Mouse (Mus musculus): ENCODE results near the gene Rnf123. TPM values are rescaled to one million over a fixed set of nuclear protein-coding genes. Genes with fewer than 3 reads are reported as not detected.

Rnf123 gene
- polyA plus RNA-seq (2014; fragmentation: Illumina TruSeq; extraction: RNeasy Lipid Tissue Mini Kit (QIAGEN cat#74804)) = 0.43 TPM

GRCm38 (mm10) chr9:108082988-108083431 lies at the start of gene Rnf123:
TSS of gene Rnf123 (minus strand) at chr9:108083346.

GRCm38 (mm10) chr9:108094184-108094941 lies 11.2 kb upstream of the Rnf123 start, which contains the start of gene Apeh:
TSS of gene Apeh (minus strand) at chr9:108094606.

GRCm38 (mm10) chr9:108080168-108080567 lies 3.0 kb downstream of the Rnf123 start, which contains the start of gene Mst1:
TSS of gene Mst1 (plus strand) at chr9:108080436.

DNA sequence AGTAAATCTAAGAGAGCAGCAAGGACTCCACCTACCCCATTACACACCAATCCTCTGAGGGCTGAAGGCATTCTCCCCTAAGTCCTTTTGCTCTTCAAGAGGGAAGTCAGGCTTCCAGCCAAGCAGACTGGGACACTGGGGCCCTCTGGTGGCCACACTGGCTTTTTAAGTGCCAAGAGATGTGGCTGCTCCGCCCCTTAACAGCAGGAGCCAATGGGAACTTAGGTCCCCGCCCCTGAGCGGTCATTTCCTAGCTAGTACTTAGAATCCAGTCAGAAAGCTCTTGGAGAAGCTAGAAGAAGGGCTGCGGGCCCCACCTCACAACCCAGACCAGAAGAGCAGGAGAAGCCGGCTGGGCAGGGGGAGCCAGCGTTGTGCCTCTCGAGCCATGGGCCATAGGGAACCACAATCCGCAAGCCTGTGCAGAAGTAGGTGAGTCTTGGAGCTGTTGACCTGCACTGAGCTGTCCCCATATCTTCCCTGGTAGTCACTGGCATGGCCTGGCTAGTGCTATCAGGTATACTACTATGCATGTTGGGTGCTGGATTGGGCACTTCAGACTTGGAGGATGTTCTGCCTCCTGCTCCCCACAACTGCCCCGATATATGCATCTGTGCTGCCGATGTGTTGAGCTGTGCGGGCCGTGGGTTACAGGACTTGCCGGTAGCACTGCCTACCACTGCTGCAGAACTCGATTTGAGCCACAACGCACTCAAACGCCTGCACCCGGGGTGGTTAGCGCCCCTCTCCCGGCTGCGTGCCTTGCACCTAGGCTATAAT lies 30.1 kb downstream of the Rnf123 start, which contains the start of gene Amigo3:
TSS of gene Amigo3 (plus strand) at position 275 of the 780 bp plus-strand sequence.

DNA sequence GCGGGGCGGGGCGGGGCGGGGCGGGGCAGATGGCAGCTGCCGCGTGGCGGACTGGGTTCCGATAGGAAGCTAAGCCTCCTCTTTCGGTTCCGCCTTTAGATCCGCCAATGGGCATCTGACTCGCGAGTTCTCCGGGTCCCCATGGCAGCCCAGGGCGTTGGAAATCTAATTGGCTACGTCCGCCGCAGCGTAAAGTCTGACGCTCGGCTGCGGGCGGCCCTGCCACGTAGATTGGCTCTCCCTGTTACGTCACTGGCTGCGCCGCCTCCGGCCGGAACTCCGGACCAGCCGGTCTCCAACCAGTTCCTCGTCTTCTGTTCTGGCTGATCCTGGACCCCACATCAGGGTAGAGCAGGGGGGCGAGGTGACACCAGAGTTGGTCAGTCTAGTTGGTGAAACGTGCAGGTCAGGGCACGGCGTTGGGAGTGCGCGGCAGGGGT lies 34.1 kb downstream of the Rnf123 start, which contains the start of gene Gmppb:
TSS of gene Gmppb (plus strand) at position 227 of the 440 bp plus-strand sequence.

DNA sequence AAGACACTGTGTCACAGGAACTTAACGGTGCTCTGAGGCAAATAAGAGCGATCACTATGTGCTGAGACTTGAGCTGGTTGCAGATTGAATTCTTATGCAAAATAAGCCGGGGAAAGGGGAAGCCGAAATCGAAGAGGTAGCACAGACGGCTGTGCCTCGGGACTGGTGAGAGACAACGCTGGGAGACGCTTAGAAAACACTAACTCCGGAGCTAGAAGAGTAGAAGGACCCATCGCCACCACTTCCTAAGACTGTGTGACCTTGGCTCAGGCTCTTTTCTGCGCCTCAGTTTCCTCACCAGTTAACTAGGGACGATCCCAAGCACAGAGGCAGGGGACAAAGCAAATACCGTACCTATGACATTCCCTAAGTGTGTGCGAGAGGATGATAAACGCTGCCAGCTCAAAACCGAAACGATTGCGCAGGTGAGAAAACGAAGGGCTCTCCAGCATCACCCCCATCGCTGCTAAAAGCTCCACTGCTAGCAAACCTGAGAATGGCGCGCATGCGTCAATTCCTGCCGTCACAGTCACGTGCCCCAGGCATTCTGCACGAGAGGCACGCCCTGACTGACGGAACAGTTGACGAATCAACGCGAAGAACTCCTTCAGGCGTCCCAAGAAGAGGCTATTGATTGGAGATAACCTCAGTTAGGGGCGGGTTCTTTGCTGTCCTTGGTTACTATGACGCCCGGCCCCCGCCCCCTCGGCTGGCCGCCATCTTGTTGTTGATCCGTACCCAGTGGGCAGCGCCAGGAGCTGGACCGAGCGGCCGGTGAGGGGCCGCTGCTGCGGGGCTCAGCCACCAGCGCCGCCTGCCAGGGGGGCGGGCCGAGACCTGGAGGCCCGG lies 81.0 kb downstream of the Rnf123 start, which contains the start of gene Ip6k1:
TSS of gene Ip6k1 (plus strand) at position 580 of the 849 bp plus-strand sequence.

Other genes starting within 250 kb of the Rnf123 start
- gene Rbm6, start 210.1 kb downstream of the Rnf123 start, polyA plus RNA-seq (2014; fragmentation: Illumina TruSeq; extraction: RNeasy Lipid Tissue Mini Kit (QIAGEN cat#74804)) = 116 TPM
- gene Mon1a, start 195.2 kb downstream of the Rnf123 start, polyA plus RNA-seq (2014; fragmentation: Illumina TruSeq; extraction: RNeasy Lipid Tissue Mini Kit (QIAGEN cat#74804)) = not detected
- gene Mst1r, start 176.5 kb downstream of the Rnf123 start, polyA plus RNA-seq (2014; fragmentation: Illumina TruSeq; extraction: RNeasy Lipid Tissue Mini Kit (QIAGEN cat#74804)) = 0.11 TPM
- not detected for gene Actl11, start 154.9 kb downstream of the Rnf123 start, polyA plus RNA-seq (2014; fragmentation: Illumina TruSeq; extraction: RNeasy Lipid Tissue Mini Kit (QIAGEN cat#74804))
- gene Camkv, start 147.7 kb downstream of the Rnf123 start, polyA plus RNA-seq (2014; fragmentation: Illumina TruSeq; extraction: RNeasy Lipid Tissue Mini Kit (QIAGEN cat#74804)) = not detected
- 0.97 TPM for gene Traip, start 133.2 kb downstream of the Rnf123 start, polyA plus RNA-seq (2014; fragmentation: Illumina TruSeq; extraction: RNeasy Lipid Tissue Mini Kit (QIAGEN cat#74804))
- gene Uba7, start 107.8 kb downstream of the Rnf123 start, polyA plus RNA-seq (2014; fragmentation: Illumina TruSeq; extraction: RNeasy Lipid Tissue Mini Kit (QIAGEN cat#74804)) = 1.1 TPM
- 0.91 TPM for gene Gm20661, start 100.3 kb downstream of the Rnf123 start, polyA plus RNA-seq (2014; fragmentation: Illumina TruSeq; extraction: RNeasy Lipid Tissue Mini Kit (QIAGEN cat#74804))
- gene Inka1, start 97.5 kb downstream of the Rnf123 start, polyA plus RNA-seq (2014; fragmentation: Illumina TruSeq; extraction: RNeasy Lipid Tissue Mini Kit (QIAGEN cat#74804)) = not detected
- gene Cdhr4, start 90.8 kb downstream of the Rnf123 start, polyA plus RNA-seq (2014; fragmentation: Illumina TruSeq; extraction: RNeasy Lipid Tissue Mini Kit (QIAGEN cat#74804)) = 2.7 TPM
- gene Gm20662, start 87.0 kb downstream of the Rnf123 start, polyA plus RNA-seq (2014; fragmentation: Illumina TruSeq; extraction: RNeasy Lipid Tissue Mini Kit (QIAGEN cat#74804)) = not detected
- gene Ip6k1, start 80.8 kb downstream of the Rnf123 start, polyA plus RNA-seq (2014; fragmentation: Illumina TruSeq; extraction: RNeasy Lipid Tissue Mini Kit (QIAGEN cat#74804)) = 40.0 TPM
- not detected for gene Gmppb, start 34.1 kb downstream of the Rnf123 start, polyA plus RNA-seq (2014; fragmentation: Illumina TruSeq; extraction: RNeasy Lipid Tissue Mini Kit (QIAGEN cat#74804))
- not detected for gene Amigo3, start 30.2 kb downstream of the Rnf123 start, polyA plus RNA-seq (2014; fragmentation: Illumina TruSeq; extraction: RNeasy Lipid Tissue Mini Kit (QIAGEN cat#74804))
- not detected for gene Mst1, start 2.9 kb downstream of the Rnf123 start, polyA plus RNA-seq (2014; fragmentation: Illumina TruSeq; extraction: RNeasy Lipid Tissue Mini Kit (QIAGEN cat#74804))
- gene Apeh, start 11.3 kb upstream of the Rnf123 start, polyA plus RNA-seq (2014; fragmentation: Illumina TruSeq; extraction: RNeasy Lipid Tissue Mini Kit (QIAGEN cat#74804)) = 10.7 TPM
- gene Bsn, start 107.0 kb upstream of the Rnf123 start, polyA plus RNA-seq (2014; fragmentation: Illumina TruSeq; extraction: RNeasy Lipid Tissue Mini Kit (QIAGEN cat#74804)) = 0.09 TPM
- gene Dag1, start 180.6 kb upstream of the Rnf123 start, polyA plus RNA-seq (2014; fragmentation: Illumina TruSeq; extraction: RNeasy Lipid Tissue Mini Kit (QIAGEN cat#74804)) = 136 TPM
- 21.4 TPM for gene Nicn1, start 207.1 kb upstream of the Rnf123 start, polyA plus RNA-seq (2014; fragmentation: Illumina TruSeq; extraction: RNeasy Lipid Tissue Mini Kit (QIAGEN cat#74804))
- 0.88 TPM for gene Amt, start 213.5 kb upstream of the Rnf123 start, polyA plus RNA-seq (2014; fragmentation: Illumina TruSeq; extraction: RNeasy Lipid Tissue Mini Kit (QIAGEN cat#74804))
- gene Rhoa, start 222.8 kb upstream of the Rnf123 start, polyA plus RNA-seq (2014; fragmentation: Illumina TruSeq; extraction: RNeasy Lipid Tissue Mini Kit (QIAGEN cat#74804)) = 612 TPM
- 5.5 TPM for gene Tcta, start 222.8 kb upstream of the Rnf123 start, polyA plus RNA-seq (2014; fragmentation: Illumina TruSeq; extraction: RNeasy Lipid Tissue Mini Kit (QIAGEN cat#74804))

Data from ovary, adult 10 weeks (tissue).